Mouse (Mus musculus): ENCODE results near the gene Olfr67.
"Not testable (repeated sequence)": the region's sequence is repeated elsewhere in the genome, so short reads cannot be mapped to it uniquely, and the experiment has no call there.

Gene Olfr67

DNA sequence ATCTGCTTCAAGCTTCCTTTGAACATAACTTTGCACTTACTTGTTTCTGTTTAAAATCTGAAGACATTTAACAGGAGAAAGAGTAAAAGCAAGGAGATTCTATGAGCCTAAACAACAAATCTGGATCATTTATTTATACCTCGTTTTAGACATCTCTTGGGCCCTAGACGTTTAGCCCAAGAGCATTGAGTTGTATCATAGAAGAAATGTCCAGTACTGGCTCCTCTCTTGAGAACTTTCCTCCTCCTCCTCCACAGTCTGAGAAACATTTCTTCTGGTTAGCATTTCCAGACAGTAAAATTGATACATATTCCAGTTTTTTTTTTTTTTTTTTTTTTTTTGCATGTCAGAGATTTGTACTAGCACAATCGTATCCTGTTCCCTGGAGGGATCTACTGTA, at the start of gene Olfr67:
Gene Olfr67 (minus strand): TSS at position 101 of the 400 bp plus-strand sequence.
- no peak for DNase-seq (ENCODE audit: low spot score in 2 of 2)

DNA sequence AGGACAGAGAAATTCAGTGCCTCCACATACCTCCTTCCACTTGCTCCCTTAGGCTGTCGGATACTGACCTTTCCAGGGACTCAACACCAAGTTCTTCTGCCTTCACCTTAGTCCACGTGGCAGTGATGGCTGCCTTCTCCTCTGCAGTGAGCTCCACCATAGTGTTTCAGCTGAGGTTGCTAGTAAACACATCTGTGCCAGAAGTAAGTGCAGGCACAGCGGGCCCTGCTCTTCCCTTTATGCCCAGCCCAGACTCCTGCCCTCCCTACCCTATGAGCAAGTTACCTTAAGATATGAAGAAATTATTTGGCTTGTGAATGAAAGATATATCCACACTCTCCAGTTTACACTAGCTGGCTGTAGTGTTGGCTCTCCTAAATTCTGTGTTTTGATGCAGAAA, 48.6 kb upstream of the Olfr67 start, which contains the start of gene Hbb-bh2:
Gene Hbb-bh2 (minus strand): TSS at position 253 of the 400 bp plus-strand sequence.
- DNase-seq (ENCODE audit: low spot score in 2 of 2), result no peak

DNA sequence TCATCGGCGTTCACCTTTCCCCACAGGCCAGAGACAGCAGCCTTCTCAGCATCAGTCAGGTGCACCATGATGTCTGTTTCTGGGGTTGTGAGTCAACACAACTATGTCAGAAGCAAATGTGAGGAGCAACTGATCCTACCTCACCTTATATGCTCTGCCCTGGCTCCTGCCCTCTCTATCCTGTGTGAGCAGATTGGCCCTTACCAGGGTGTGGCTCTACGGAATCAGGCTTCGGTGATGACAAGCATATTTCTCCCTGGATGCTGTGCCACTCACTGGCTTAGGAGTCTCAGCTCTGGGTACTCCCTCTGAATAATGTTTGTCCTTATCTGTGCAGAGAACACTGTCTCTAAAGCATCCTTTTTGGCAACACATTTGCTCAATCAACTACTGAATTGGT, 36.2 kb upstream of the Olfr67 start, which contains the start of gene Hbb-bs:
Gene Hbb-bs (minus strand): TSS at position 289 of the 400 bp plus-strand sequence.
- DNase-seq (ENCODE audit: low spot score in 2 of 2), result no peak

DNA sequence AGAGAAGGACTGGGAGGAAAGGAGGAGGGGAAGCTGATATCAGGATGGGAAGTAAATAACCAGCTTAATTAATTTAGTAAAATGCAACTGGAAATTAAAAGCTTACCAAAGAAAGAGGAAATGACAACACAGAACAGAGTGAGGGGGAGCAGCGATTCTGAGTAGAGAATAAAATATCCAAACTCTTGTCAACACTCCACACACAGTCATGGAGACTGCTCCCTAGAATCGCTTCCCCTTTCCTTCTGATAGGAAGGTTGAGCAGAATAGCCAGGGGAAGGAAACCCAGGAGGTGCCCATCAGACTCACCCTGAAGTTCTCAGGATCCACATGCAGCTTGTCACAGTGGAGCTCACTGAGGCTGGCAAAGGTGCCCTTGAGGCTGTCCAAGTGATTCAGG, 35.5 kb upstream of the Olfr67 start:
- not testable (repeated sequence) for DNase-seq (ENCODE audit: low spot score in 2 of 2)

DNA sequence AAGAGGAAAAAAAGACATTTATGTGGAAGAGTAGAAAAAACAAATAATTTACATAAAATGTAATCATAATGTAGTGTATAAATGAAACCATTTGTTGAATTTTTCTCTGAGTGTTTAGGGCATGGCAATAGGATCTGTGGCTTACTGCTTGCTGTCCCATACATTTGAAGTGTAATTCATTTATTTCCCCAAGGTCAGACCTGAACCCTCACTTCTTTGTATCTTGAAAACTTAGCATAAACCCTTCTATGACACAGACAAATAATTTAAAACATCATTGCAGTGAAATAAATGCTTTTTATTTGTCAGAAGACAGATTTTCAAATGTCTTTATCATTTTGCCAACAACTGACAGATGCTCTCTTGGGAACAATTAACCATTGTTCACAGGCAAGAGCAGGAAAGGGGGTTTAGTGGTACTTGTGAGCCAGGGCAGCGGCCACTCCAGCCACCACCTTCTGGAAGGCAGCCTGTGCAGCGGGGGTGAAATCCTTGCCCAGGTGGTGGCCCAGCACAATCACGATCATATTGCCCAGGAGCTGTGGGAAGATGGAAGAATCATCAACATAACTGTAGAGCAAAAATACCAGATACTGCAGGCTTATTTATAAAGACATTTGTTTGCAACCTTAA, 34.8 kb upstream of the Olfr67 start:
- no peak for DNase-seq (ENCODE audit: low spot score in 2 of 2)

DNA sequence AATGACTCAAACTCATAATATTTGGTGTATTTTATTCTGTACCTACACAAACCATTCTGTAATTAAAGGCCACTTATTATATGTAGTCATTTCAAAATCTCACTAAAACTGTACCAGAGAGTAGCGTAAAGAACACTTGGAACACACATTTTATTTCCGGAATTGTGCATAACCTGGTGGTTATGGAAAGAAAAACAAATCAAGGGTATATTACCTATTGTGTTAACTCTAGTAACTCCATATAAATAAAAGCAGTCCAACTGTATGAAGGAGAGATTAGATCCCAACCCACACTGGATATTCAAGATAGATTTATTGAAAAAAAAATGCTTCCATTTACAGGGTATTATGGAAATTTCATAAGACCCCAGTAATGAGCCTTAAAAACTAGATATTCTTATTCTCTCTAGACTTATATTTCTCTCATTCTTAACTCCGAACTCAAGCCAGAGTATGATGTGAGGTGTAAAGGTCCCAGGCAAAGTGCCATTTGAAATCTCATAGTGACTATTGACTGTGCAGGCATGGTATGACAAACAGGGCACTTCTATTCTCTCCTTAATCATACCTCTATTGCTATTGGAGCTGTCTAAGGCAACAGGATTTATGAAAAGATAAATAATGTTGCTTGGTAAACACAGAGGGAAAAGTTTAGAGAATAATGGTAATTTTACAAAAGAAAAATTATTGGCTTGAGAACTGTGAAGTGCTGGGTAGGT, 34.1 kb upstream of the Olfr67 start:
- DNase-seq (ENCODE audit: low spot score in 2 of 2), result no peak

DNA sequence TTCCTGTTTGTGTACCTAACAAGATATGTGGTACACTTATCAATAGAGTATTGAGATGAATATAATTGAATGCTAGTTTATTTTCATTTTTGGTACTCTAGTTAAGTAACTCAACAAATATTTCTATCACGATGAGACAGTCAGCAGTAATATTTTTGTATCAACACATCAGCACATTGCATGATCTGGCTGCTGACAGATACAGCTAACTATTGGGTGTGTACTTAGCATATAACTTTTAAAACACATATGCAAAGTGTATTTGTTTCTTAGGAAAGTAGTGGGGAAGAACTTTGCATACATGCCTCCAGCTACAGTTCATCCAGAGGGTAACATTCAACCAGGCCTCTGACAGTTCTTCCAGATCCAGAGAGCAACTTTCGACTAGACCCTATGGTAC, 33.0 kb upstream of the Olfr67 start:
- DNase-seq (ENCODE audit: low spot score in 2 of 2), result no peak

DNA sequence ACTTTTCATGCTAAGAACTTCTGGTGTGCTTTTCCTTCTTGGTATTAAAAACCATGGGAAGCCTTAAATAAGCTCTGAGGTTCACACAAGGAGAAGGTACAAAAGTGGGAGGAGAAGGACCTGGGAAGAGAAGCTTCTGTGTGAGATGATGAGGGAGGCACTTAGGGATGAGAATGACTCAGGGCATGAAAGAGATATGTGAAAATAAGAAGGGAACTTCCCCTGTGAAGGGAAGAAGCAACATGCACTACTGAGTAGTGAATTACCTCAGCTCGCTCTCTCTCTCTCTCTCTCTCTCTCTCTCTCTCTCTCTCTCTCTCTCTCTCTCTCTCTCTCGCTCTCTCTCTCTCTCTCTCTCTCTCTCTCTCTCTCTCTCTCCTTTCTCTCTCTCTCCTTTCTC, 23.5 kb upstream of the Olfr67 start:
- DNase-seq (ENCODE audit: low spot score in 2 of 2), result not testable (repeated sequence)

DNA sequence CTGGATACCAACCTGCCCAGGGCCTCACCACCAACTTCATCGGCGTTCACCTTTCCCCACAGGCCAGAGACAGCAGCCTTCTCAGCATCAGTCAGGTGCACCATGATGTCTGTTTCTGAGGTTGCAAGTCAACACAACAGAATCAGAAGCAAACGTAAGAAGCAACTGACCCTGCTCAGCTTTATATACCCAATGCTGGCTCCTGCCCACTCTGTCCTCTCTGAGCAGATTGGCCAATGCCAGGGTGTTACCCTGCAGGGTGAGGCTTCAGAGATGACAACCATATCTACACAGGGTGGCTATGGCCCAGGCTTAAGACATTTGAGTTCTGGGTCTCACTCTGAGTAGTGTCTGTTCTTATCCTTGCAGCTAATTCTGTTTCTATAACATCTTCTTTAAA, 22.1 kb upstream of the Olfr67 start, which contains the start of gene Hbb-bt:
Gene Hbb-bt (minus strand): TSS at position 231 of the 400 bp plus-strand sequence.
- DNase-seq (ENCODE audit: low spot score in 2 of 2), result no peak

DNA sequence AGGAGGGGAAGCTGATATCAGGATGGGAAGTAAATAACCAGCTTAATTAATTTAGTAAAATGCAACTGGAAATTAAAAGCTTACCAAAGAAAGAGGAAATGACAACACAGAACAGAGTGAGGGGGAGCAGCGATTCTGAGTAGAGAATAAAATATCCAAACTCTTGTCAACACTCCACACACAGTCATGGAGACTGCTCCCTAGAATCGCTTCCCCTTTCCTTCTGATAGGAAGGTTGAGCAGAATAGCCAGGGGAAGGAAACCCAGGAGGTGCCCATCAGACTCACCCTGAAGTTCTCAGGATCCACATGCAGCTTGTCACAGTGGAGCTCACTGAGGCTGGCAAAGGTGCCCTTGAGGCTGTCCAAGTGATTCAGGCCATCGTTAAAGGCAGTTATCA, 21.5 kb upstream of the Olfr67 start:
- DNase-seq (ENCODE audit: low spot score in 2 of 2), result not testable (repeated sequence)

DNA sequence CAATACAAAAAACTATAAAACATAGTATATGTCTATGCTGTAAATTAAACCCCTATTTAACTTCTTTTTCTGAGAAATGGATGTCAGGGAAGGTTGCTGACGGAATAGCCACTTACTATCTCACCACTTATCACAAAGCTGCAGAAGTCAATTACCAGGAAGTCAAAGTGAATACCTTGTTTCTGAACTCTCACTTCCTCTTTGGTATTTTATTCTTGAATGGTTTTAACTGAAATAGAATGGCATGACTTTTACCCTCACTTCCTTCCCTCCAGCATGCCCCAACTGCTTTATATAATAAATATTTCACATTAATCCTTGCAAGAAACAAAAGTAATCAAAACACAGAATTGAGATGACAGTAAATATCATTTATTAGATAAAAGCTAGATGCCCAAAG, 20.6 kb upstream of the Olfr67 start:
- no peak for DNase-seq (ENCODE audit: low spot score in 2 of 2)

DNA sequence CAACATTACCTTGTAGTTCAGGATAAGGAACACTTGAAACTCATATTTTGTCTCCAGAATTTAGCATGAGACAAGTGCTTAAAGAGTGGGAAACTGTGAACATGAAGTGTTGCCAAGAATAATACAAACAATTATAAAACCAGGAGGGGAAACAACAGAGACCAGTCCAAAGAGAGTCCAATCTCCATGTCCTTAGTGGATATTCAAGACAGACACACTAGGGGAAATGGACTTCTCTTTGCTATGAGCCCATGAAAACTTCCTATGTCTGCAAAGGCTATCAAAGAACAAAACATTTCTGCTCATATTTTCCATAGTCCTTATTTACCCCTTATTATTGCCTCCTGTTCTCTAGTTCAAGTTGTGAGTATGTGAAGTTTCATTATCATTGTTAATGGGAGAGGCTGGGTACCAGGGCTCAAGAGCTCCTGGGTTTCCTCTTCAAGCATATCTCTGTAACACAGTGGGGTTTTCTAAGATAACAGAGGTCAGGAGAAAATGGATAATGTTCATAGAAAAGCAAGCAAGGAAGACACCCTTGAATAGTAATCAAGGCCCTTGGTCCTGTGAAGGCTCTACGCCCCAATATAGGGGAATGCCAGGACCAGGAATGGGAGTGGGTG, 19.7 kb upstream of the Olfr67 start:
- no peak for DNase-seq (ENCODE audit: low spot score in 2 of 2)

DNA sequence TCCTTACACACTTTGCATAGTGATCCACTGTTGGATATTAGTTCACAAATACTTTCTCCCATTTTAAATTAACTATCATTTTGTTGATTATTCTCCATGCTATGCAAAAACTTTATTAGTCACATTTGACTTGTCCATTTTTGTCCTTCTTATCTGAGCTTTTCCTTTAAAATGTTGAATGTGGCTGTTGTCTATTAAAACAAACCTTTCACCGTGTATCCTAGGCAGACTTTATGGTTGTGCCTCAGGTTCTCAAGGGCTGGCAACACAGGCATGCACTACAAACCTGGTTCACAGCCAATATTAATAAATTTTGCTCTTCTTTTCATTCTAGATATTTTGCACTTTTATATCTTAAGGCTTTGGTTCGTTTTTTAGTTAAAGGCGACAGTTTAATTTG, 19.1 kb upstream of the Olfr67 start:
- no peak for DNase-seq (ENCODE audit: low spot score in 2 of 2)

DNA sequence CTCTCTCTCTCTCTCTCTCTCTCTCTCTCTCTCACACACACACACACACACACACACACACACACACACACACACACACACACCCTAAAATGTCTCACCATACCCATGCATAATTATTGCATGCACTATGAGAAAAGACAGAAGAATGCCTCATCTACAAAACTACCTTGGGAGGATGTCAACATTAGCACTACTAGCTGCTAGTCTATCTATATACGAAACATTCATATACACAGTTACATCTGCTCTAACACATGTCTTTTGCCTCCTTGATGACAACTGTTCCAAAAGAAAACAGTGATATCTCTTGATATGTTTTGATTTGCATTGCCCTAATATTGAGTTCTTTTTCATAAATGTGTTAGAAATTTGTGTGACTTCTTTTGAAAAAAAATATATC, 18.7 kb upstream of the Olfr67 start:
- no peak for DNase-seq (ENCODE audit: low spot score in 2 of 2)

DNA sequence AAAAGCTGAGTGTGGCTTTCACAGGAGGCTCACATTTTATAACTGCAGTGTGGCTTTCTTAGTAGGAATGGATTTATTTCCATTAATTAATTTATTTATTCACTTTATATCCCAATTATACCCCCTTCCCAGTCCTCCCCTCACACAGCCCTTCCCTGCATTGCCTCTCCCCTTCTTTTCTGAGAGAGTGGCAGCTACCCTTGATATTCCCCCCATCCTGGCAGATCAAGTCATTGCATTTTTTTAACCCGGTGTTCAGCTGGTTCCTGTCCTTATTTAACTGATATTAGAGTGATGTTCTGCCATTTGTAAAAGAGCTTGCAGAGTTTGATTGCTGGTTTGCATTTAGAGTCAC, 18.2 kb upstream of the Olfr67 start:
- no peak for DNase-seq (ENCODE audit: low spot score in 2 of 2)

DNA sequence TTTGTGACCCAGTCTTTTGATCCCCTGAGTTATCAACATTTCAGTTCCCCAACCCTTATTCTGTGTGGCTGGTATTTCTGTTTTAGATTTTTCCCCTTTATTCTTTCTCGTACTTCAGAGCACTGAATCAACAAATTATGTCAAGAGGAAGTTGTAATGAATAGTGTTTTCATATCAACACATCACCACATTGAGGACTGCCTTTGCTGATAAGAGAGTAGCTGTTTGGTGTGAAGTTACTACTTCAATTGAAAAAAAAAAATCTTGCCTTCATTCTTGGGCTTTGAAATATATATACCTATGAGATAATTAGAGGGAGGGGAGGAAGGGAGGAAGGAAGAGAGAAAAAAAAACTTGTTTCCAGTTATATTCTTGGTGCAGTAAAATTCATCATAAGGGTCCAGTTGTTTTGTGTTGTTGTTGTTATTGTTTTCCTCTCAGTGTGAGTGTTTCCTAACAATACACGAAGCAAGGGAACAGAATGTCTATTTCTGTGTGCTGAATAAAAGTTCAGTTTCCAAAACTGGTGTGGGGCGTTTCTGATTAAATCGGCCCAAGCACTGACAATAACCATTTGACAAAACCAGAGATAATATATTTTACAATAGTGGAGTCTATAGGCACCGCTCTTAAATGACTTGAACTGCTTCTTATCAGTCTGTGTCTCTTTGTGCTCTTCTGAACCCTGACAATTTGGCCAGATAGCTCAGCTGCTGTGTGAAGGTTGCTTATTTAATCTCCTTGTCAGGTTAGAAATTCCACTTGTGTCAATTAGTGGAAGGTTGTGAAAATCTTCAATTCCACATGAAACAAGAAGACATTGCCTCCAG, 17.6 kb upstream of the Olfr67 start:
- no peak for DNase-seq (ENCODE audit: low spot score in 2 of 2)

DNA sequence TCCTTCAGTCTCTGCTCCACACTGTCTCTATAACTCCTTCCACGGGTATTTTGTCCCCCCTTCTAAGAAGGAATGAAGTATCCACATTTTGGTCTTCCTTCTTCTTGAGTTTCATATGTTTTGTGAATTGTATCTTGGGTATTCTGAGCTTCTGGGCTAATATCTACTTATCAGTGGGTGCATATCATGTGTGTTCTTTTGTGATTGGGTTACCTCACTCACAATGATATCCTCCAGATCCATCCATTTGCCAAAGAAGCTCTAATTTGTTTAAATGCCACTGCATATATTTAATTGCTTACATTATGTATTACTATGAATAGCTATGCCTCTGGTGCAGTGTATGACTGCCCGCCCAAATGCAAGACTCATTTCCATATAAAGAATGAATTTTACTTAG, 16.5 kb upstream of the Olfr67 start:
- not testable (repeated sequence) for DNase-seq (ENCODE audit: low spot score in 2 of 2)

DNA sequence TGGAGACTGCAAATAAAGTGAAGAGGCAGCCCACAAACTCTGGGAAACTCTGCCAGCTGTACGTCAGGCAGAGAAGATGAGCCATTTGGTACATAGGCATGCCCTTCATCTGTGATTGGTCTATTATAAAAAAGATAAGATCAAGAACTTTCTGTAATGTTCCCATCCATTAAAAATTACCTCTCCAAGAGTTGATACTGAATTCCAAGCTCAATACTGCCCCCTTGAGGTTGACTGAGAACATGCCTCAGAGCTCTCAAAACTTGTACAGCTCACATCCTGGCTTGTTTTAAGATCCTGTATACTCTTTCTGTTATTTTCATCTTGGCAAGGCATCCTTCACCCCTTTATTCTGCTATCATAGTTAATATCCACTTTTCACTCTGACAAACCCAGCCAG, 15.2 kb upstream of the Olfr67 start:
- DNase-seq (ENCODE audit: low spot score in 2 of 2), result no peak

DNA sequence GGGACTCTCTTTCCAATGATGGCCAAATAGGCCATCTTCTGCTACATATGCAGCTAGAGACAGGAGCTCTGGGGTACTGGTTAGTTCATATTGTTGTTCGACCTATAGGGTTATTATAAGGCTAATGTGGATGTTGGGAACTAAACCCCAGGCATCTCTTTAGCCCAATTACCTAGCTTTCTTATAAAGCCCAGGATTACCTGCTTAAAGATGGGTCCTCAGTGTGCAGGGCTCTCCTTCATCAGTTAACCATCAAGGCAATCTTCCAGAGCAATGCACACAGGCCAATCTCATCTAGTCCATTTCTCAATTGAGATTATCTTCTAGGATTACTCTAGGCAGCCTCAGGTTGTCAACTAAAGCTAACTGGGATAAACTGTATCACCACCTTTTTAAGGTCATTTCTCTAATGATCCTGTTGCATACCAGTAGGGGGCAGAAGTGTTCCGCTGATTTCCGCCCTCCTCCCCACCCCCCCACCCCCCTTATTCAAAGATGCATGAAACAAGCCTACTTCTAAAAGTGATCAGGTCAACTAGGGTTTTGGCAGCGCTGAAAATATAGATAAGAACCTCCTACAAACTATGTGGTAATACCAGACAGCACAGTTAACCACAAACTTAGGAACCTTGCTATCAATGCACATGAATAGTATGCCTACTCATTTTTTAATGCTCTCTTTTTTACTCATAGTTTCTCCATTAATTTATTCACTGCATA, 1.2 kb upstream of the Olfr67 start:
- no peak for DNase-seq (ENCODE audit: low spot score in 2 of 2)

DNA sequence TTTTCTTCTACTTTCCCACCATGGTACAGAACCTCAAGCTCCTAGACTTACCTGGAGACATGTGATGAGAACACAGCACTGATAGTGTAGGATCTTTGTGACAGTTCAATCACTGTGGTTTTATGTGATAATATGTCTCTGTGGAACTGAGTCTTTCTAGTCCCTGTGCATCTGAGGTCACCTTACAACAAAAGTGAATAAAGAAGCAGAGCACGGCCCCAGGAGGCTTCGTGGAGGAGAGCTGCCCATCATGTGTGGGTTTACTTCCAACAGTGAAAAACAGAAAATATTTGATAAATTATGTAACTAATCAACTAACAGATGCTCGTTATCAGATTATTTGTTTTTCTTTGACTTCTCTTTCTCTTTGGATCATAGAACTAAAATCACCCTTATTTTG, 12.0 kb downstream of the Olfr67 start, which contains the start of gene Olfr68:
Gene Olfr68 (minus strand): TSS at position 101 of the 400 bp plus-strand sequence.
- DNase-seq (ENCODE audit: low spot score in 2 of 2), result no peak

DNA sequence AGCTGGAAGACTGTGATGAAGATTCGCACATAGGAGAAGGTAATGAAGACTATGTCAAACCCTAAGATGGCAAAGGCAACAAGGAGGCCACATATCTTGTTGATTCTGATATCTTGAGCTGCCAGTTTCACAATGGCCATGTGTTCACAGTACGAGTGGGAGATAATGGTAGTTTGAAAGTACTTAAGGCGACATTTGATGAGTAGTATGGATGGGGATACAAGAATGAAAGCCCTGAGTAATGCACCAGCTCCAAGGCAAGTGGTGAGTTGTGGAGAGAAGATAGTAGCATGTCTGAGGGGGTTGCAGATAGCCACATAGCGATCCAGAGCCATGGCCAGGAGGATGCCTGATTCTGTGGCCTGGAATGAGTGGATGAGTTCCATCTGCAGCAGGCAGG, 14.0 kb downstream of the Olfr67 start:
- DNase-seq (ENCODE audit: low spot score in 2 of 2), result not testable (repeated sequence)
